Mouse (Mus musculus): ENCODE results near the gene Arnt2.
A peak's percentile ranks its signal among the peaks of the same experiment; 100 is the strongest.

Gene Arnt2

DNA sequence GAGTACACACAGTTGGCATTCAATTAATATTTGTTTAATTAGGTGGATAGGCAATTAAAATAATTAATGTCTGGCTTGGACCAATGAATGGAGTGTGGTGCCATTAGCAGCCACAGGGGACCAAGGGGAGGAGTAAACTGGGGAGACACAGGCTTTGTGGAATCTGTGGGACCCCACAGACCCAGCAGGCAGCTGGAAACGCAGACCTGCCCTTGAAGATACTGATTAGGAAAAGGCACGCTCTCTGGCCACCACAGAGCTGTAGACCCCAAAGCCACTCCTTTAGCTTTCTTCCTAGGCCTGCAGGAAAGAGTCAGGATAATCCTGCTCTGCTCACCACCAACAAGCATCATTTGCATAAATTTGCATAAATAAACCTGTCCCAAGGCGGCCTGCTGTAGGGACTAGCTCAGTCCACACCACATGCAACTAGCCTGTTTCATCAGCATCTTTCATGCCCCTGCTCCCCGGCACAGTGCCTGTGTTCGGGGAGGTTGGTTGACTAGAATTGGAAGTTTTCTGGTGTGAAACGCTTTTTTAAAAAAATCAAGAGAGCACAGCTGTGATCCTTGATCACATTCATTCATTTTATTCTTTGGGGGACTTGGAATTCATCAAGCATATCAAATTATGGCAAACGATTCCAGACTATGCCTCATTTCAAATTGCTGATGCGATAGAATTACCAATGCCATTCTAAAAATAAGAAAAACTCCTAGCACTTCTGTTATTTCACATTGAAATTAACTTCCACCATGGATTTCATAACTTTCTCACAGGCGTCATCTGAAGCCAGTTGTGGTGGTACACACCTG lies 8.1 kb downstream of the Arnt2 start:
- no peak for DNase-seq (ENCODE audit: low spot score in 2 of 2)

DNA sequence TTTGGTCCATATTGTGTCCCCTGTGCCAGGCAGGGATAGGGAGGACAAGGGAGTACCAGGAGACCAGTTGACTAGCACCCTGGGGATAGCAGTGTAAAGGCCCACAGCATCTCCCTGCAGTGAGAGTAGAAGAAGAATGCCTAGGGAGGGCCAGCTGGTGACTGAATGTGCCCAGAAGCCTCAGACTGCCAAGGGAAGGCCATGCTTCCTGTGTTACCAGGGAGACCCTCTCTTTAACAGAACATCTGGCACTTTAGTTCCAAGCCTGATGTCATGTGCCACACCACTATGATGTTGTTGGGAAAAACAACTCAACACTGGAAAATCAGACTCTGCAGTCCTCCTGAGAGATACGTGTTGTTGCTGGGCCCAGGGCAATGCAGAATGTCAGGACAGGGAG lies 12.7 kb downstream of the Arnt2 start:
- no peak for DNase-seq (ENCODE audit: low spot score in 2 of 2)

DNA sequence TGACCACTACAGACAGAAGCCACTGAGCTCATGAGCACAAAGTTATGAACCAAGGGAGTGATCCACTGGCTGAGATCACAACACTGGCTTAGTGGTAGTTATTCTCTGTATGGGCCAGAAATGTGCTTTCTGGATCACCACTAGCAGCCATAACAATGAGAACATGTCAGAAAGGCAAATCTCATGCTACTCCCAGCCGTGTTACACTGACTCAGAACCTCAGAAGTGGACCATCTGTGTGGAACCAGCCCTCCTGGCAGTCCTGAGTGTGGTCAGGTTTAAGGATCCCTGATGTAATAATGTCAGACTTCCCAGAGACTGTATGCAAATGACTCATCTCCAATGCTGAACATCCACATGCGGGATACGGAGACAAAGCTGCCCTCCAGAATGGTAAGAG lies 13.4 kb downstream of the Arnt2 start:
- DNase-seq (ENCODE audit: low spot score in 2 of 2) = no peak

DNA sequence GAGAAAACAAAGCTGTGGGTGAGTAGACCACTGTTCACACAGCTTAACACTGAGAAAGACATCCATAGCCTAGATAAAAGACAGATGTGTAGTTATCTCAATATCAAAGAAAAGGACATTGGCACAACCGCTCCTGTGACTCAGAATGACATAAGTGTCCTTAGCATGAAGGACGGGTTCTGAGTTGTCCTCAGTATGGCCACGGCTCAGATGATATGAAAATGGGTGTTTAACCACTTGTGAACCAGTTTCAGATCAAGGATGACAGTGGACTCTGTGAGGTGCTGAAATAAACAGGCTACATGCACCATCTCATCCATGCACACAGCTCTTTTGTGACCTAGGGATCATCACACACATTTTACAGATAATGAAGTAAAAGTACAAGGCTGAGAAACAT lies 22.1 kb downstream of the Arnt2 start:
- no peak for DNase-seq (ENCODE audit: low spot score in 2 of 2)

- DNase-seq (ENCODE audit: low spot score in 2 of 2) = no peak
These were observed 23.5 kb downstream of the Arnt2 start for GRCm38 (mm10) chr7:84386472-84386871.

DNA sequence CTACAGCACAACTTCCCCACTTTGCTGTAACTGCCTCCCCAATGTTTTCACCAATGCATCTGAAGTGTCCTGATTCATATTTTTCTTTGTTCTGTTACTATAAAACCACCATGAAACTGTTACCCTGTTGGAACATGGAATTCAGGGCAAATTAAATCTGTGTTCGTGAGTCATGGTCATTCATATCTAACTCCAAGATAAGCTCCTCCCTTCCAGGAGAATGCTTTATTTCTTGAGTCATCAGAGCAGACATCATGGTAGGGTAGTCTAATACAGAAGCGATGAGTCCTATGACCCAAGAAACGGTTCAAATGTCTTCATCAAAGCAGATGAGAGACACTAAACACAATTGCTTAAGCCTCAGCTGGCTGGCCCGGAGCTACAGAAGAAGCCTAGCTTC lies 25.2 kb downstream of the Arnt2 start:
- DNase-seq (ENCODE audit: low spot score in 2 of 2) = no peak

DNA sequence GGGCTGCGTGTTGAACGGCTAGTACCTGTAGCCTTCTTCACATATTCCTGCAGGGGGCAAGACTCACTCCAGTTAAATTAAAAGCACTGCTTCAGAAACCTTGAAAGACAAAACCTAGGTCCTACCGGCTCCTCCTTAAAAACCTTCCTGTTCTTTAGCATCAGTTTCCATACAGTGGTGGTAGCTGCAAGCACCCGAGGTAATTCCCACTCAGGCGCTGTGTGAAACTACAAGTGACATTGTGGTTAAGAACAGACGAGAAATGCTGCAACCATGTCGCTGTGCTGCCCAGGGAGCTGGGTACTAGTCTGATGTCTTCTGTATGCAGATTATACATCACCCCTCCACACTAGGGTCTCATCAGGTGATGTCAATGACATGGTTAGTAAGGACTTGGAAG lies 25.9 kb downstream of the Arnt2 start:
- no peak for DNase-seq (ENCODE audit: low spot score in 2 of 2)

- no peak for DNase-seq (ENCODE audit: low spot score in 2 of 2)
These were observed 27.6 kb downstream of the Arnt2 start for GRCm38 (mm10) chr7:84382346-84382745.

- DNase-seq (ENCODE audit: low spot score in 2 of 2) = no peak
These were observed 29.2 kb downstream of the Arnt2 start for GRCm38 (mm10) chr7:84380810-84381209.

- no peak for DNase-seq (ENCODE audit: low spot score in 2 of 2)
These were observed 32.6 kb downstream of the Arnt2 start for GRCm38 (mm10) chr7:84377330-84377729.

GRCm38 (mm10) chr7:84373691-84374090 lies 36.3 kb downstream of the Arnt2 start:
- no peak for DNase-seq (ENCODE audit: low spot score in 2 of 2)

DNA sequence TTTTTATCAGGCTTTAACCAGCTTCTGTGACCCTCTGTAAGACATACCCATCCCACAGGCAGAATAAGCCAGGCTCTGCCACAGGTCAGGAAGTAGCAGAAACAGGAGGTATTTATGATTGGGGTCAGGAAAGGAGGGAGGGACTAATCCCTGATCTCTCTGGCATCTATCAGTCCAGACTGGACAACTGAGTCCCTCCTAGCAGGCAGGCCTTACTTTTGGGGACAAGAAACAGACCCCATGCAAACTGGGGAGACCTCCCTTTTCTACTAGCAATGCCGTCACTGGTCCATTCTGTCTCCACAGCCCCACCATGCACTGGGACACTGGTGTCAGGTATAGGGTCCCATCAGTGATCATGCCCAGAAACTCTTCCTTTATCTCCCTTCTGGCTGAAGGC lies 37.1 kb downstream of the Arnt2 start:
- no peak for DNase-seq (ENCODE audit: low spot score in 2 of 2)

DNA sequence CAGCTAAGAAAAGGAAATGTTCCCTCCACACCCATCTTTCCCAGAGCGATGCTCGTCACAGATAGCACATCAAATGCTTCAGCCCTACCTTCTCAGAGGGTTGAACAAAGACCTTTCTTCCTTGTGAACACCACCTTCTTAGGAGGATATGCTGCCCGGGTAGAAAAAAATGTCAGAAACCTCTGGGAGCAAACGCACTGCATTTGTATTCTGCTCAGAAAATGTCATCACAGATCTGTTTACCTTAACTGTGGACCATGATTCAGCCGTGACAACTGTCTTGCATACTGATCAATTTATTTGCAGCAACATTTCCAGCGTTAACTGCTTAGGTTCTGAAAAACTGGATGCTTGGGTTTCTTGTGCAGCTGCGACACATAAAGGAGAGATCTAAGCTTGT lies 37.7 kb downstream of the Arnt2 start:
- no peak for DNase-seq (ENCODE audit: low spot score in 2 of 2)

GRCm38 (mm10) chr7:84370911-84371592 lies 38.9 kb downstream of the Arnt2 start:
- DNase-seq (ENCODE audit: low spot score in 2 of 2) = no peak

DNA sequence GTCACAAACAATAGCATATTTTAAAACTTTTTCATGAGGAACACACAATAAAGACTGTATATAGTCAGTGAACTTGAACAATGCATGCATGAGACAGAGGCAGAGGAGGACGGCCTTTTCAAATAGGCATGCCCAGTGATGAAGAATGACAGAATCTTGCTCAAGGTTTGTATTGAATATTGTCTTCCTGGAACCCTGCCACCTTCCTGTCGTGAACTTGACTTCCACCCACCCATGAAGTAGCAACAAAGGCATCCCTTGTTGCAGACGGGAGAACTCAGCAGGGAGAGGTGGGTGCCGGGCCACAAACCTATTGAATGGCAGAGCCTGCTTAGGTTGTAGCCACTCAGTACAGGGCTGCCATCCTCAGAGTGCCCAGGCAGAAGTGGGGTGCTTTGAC lies 43.7 kb downstream of the Arnt2 start:
- DNase-seq (ENCODE audit: low spot score in 2 of 2) = no peak

GRCm38 (mm10) chr7:84362711-84363110 lies 47.3 kb downstream of the Arnt2 start:
- no peak for DNase-seq (ENCODE audit: low spot score in 2 of 2)

DNA sequence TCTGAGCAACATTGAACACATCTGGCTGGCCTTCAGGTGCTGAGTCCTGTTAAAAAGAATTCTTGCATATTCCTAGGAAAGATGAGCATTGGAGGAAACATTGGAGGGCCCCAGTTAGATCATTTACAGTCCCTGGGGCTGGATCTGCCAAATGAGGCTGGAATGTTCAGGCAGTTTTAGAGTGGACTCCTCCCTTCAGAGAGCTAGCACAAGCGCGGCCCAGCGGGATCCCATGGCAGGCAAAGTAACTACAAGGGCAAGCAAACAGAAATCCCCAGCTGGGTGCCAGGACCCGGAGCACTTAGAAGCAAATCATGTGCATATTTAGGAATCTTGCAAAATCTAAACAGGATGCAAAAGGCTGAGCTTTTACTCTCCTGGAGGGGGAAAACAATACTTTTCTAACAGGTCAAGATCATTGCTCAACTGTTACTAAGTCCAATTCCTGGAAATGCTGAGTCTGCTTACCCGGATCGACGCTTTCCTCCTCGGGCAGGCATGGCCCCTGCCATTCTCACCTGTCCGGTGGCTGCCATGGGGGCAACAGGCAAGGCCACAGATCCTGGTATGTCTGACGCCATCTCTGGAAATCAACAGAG lies 48.8 kb downstream of the Arnt2 start:
- no peak for DNase-seq (ENCODE audit: low spot score in 2 of 2)

DNA sequence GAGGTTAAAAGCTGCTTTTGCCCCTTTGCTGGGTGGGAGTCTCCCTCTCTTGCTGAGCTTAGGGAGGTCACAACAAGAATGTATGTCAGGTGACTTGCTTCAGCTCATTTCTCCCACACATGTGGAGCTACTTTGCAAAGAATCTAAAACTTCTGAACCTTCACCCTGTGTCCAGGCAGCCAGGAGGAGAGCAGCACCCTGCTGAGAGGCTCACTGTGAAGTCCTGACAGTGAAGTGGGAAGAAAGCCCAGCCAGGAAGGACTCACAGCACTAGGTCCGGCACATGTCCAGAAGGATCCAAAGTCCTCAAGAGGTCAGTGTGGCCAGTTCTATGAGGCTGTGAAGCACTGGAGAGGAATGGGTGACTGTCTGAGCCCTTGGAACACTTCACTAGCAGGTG lies 51.5 kb downstream of the Arnt2 start:
- no peak for DNase-seq (ENCODE audit: low spot score in 2 of 2)

- DNase-seq (ENCODE audit: low spot score in 2 of 2) = peak in 1 of 2 experiments; percentile 23
These were observed 54.1 kb downstream of the Arnt2 start for GRCm38 (mm10) chr7:84355619-84356570.

DNA sequence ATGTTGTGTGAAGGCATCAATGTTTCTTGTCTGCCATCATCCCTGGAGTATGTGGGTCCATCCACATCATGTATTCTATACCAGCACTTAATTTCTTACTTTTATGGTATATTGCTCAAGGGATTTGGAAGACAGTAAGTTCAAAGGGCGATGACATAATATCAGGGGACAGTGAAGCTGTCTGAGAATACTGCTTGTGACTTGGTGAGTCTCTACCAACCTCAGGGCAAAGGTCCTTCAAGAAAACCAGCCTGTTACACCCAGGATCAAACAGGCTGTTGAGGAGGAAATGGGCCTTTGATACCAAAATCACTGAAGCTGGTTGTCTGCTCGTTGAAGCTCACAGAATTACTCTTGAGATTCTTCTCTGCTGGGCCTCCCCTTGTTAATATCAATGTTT lies 55.1 kb downstream of the Arnt2 start:
- DNase-seq (ENCODE audit: low spot score in 2 of 2) = no peak

GRCm38 (mm10) chr7:84350529-84350928 lies 59.4 kb downstream of the Arnt2 start:
- DNase-seq (ENCODE audit: low spot score in 2 of 2) = no peak

- DNase-seq (ENCODE audit: low spot score in 2 of 2) = no peak
These were observed 60.0 kb downstream of the Arnt2 start for GRCm38 (mm10) chr7:84349976-84350375.

All from heart, adult 9 months (tissue).